Mouse (Mus musculus) C2C12 (cell line): ENCODE measurements around the gene Lztr1.

Source experiments
- CEBPB ChIP-seq: IDR thresholded peaks from one replicate; pipeline ENCODE4 v1.6.1; 2011; ENCODE audit warnings: low read depth, mild to moderate bottlenecking, control low read depth, moderate library complexity
- CTCF ChIP-seq: IDR thresholded peaks from one replicate; pipeline ENCODE4 v1.5.1; 2011; ENCODE audit not compliant: control insufficient read depth, insufficient read depth, insufficient read length

GRCm38 (mm10) chr16:17528276-17528675 lies 19.8 kb downstream of the Lztr1 start:
- no peak for TF ChIP-seq CTCF
- no peak for TF ChIP-seq CEBPB
